Mouse (Mus musculus) neural tube, embryonic 15.5 days (tissue): ENCODE results near the gene Trpm3. TPM values are rescaled to one million over a fixed set of nuclear protein-coding genes. Genes with fewer than 3 reads are reported as not detected.

Experiments used
- ATAC-seq: fragments of 200-750 bp; cut with Nextera tagmentation; 2 replicates; pipeline ENCODE4 v1.8.0; 2017; ENCODE audit warnings: mild to moderate bottlenecking, moderate TSS enrichment, moderate library complexity; ENCODE audit not compliant: low FRiP score
- H3K27ac ChIP-seq: fragments of 300-500 bp; sonication (generic); replicated peaks from 2 replicates; pipeline ENCODE4 v1.5.1; 2015; ENCODE audit warnings: mild to moderate bottlenecking, inconsistent platforms
- H3K27me3 ChIP-seq: fragments of 300-500 bp; sonication (generic); replicated peaks from 2 replicates; pipeline ENCODE4 v1.6.1; 2015; ENCODE audit warnings: inconsistent platforms
- H3K36me3 ChIP-seq: fragments of 300-500 bp; sonication (generic); 2 replicates; pipeline ENCODE4 v1.6.1; 2015; ENCODE audit warnings: inconsistent platforms
- H3K4me1 ChIP-seq: fragments of 300-500 bp; sonication (generic); 2 replicates; pipeline ENCODE4 v1.6.1; 2015; ENCODE audit warnings: inconsistent platforms
- H3K4me2 ChIP-seq: fragments of 300-500 bp; sonication (generic); 2 replicates; pipeline ENCODE4 v1.6.1; 2015; ENCODE audit warnings: inconsistent platforms, mild to moderate bottlenecking, moderate library complexity
- H3K4me3 ChIP-seq: fragments of 300-500 bp; sonication (generic); replicated peaks from 2 replicates; pipeline ENCODE4 v1.5.1; 2015; ENCODE audit warnings: mild to moderate bottlenecking, inconsistent platforms
- H3K9ac ChIP-seq: fragments of 300-500 bp; sonication (generic); replicated peaks from 2 replicates; pipeline ENCODE4 v1.6.1; 2015; ENCODE audit warnings: mild to moderate bottlenecking, inconsistent platforms
- H3K9me3 ChIP-seq: fragments of 300-500 bp; sonication (generic); replicated peaks from 2 replicates; pipeline ENCODE4 v1.6.1; 2016; ENCODE audit warnings: inconsistent platforms
- WGBS: fragments of 180-500 bp; shearing (Covaris S2); methylation state at CpG from one replicate; pipeline ENCODE4 v1.1.7; 2015; ENCODE audit warnings: mixed read lengths; 5-methylcytosine and 5-hydroxymethylcytosine counted together
- polyA plus RNA-seq: library from polyadenylated mRNA; unstranded; fragments of >200 nt; fragmentation: Nextera tagmentation; extraction: Ambion mirVana; gene quantifications from 2 replicates; pipeline ENCODE4 v1.2.1, GENCODE M21; 2015

The Trpm3 gene
- polyA plus RNA-seq, 1 experiment from 2014 or later, result 18.8 TPM

DNA sequence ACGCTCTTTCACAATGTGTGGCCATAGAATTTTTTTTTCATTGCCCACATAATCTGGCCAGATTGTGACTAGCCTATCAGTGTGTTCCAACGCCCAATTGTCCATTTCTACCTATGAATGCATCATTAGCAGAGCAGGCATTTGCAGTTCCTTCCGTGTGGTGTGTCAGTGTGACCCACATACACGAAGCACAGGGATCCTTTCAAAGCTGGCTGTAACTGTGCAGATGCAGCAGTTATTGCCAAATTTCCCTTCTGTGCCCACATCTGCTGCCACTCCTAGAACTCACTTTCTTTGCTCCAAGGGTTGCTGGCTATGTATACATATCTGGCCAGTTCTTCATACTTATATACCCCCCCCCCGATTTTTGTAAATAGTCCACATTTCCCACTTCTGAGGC, 834.9 kb downstream of the Trpm3 start:
- ATAC-seq, result no peak
- no peak overlapping the region for H3K27ac ChIP-seq
- 0 out of 2 replicates have a peak, but pooled peaks cover 4% of the 10 kb centered on the region for H3K9me3 ChIP-seq
- H3K4me1 ChIP-seq, result no peaks in the 10 kb centered on the region
- no peaks in the 10 kb centered on the region for H3K36me3 ChIP-seq
- H3K9ac ChIP-seq, result no peak overlapping the region
- H3K4me2 ChIP-seq, result no peak overlapping the region
- no peak overlapping the region for H3K4me3 ChIP-seq
- H3K27me3 ChIP-seq, result no peaks in the 10 kb centered on the region
- 89% methylated on average over 5 of the region's 5 CpGs for WGBS

DNA sequence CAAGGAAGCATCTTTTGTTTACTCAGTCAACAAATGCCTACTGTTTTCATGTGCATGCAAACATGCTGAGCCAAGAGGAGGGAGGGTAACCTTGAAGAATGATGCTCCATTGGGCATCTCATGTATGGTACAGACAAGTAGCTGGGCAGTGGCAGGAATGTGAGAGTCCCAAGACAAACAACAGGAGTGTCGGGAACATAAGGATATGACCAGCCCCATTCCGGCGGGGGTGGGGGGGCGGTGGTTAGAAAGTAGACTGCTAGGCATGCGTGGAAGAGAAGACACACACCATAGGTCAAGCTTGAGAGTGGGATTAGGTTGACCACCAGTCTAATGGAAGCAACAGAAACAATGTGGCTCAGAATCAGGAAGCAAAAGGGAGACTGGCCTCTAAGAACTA, 837.0 kb downstream of the Trpm3 start:
- no peak overlapping the region for H3K9ac ChIP-seq
- no peaks in the 10 kb centered on the region for H3K4me1 ChIP-seq
- H3K36me3 ChIP-seq, result no peaks in the 10 kb centered on the region
- no peak overlapping the region for H3K4me3 ChIP-seq
- 100% methylated on average over 5 of the region's 5 CpGs for WGBS
- no peaks in the 10 kb centered on the region for H3K9me3 ChIP-seq
- no peak for ATAC-seq
- H3K4me2 ChIP-seq, result no peak overlapping the region
- no peak overlapping the region for H3K27ac ChIP-seq
- no peaks in the 10 kb centered on the region for H3K27me3 ChIP-seq

DNA sequence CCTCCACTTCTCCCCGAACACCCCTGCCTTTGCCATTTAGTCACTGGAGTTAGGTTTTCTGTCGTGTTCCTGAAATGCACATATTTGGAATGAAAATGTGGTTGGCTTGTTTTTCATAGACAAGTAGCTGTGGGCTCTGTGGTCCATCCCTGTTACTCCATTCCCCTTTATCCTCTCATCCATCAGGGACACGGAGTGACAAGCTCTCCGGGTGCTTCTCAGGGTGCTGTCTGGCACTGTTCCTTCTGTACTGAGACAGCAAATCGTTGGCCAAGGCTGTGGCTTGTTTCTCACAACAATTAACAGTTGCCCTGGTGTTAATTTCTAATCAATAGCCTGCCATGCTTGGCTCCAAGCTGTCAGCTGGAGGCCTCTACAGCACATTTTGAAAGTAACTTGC, 838.7 kb downstream of the Trpm3 start:
- Histone ChIP-seq H3K4me3 (no peak overlapping the region), H3K27ac (no peak overlapping the region), H3K27me3 (no peaks in the 10 kb centered on the region), H3K9me3 (no peaks in the 10 kb centered on the region), H3K9ac (no peak overlapping the region), H3K4me1 (no peaks in the 10 kb centered on the region), H3K4me2 (no peak overlapping the region), H3K36me3 (no peaks in the 10 kb centered on the region)
- WGBS, result 73% methylated on average over 5 of the region's 5 CpGs
- ATAC-seq, result no peak

DNA sequence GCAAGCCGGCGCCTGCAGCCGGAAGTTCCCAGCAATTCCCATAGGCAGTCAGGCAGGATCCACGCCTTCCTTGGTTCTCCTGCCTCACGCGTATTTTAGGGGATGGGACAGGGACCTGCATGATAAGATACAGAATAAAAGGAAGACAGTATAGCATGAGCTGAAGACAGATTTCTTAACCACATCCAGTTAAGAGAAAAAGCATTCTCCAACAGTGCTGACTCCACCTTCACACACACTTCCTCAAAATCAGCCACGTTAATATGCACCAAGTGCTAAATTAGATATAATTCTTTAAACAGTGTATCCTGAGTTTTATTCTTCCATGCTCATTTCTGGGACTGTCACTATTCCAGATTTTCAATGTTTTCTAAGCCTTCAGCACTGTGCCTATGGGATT, 839.9 kb downstream of the Trpm3 start:
- H3K4me1 ChIP-seq, result no peaks in the 10 kb centered on the region
- no peak overlapping the region for H3K9ac ChIP-seq
- 96% methylated on average over 7 of the region's 7 CpGs for WGBS
- H3K4me2 ChIP-seq, result no peak overlapping the region
- ATAC-seq, result no peak
- H3K27me3 ChIP-seq, result no peaks in the 10 kb centered on the region
- H3K27ac ChIP-seq, result no peak overlapping the region
- no peak overlapping the region for H3K4me3 ChIP-seq
- H3K9me3 ChIP-seq, result no peaks in the 10 kb centered on the region
- H3K36me3 ChIP-seq, result no peaks in the 10 kb centered on the region

DNA sequence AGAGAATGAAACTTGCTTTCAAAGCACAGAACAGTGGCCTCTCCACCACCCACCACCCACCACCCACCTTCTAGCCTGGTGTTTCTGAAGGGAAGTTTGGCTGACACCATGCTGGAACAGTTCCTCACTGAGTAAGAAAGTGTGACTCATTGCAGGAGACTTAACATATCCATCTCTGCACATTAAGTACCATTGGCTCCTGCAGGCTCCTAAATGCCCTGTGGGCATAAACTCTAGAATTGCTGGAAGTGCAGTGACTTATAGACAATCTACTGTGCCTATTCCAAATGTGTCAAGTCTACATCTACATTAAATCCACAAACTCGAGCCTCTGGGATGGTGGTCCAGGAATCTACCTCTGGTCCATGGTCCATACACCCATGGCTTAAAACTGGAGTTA, 840.3 kb downstream of the Trpm3 start:
- ATAC-seq, result no peak
- WGBS, result 83% methylated on average over 1 of the region's 1 CpGs
- no peaks in the 10 kb centered on the region for H3K27me3 ChIP-seq
- H3K4me2 ChIP-seq, result no peak overlapping the region
- no peaks in the 10 kb centered on the region for H3K4me1 ChIP-seq
- H3K36me3 ChIP-seq, result no peaks in the 10 kb centered on the region
- no peak overlapping the region for H3K27ac ChIP-seq
- H3K9ac ChIP-seq, result no peak overlapping the region
- H3K4me3 ChIP-seq, result no peak overlapping the region
- no peaks in the 10 kb centered on the region for H3K9me3 ChIP-seq

DNA sequence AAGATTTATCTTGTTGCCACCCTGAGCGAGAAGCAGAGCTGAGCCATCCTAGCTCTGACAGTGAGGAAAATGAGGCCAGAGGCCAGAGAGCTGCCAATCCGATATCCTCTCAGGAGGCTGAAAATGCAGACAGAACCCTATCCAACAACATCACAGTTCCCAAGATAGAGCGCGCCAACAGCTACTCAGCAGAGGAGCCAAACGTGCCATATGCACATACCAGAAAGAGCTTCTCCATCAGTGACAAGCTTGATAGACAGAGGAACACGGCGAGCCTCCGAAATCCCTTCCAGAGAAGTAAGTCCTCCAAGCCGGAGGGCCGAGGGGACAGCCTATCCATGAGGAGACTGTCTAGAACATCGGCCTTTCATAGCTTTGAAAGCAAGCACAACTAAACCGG, 849.1 kb downstream of the Trpm3 start:
- H3K9me3 ChIP-seq, result no peaks in the 10 kb centered on the region
- H3K4me3 ChIP-seq, result no peak overlapping the region
- no peak overlapping the region for H3K27ac ChIP-seq
- no peak for ATAC-seq
- no peak overlapping the region for H3K4me2 ChIP-seq
- H3K27me3 ChIP-seq, result no peaks in the 10 kb centered on the region
- no peaks in the 10 kb centered on the region for H3K4me1 ChIP-seq
- peaks cover 18% of the 10 kb centered on the region for H3K36me3 ChIP-seq
- WGBS, result 94% methylated on average over 12 of the region's 12 CpGs
- H3K9ac ChIP-seq, result no peak overlapping the region

DNA sequence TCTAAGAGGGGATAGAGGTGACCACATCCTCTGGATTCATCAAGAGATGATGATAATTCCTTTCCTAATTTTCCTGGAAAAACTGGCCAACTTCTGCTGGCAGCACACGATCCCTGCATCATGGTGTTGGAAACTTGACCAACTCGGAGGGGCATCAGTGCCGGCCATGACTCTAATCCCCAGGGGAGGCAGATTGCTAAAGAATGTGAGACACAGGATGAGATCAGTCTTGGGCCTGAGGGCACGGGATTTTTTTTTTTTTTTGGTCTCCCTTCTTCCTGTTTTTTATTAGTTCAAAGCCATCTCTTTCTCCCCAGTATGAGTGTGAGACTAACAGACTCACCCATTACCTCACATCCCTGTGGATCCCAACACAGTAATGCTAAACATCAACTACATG, 855.1 kb downstream of the Trpm3 start:
- no peak overlapping the region for H3K27ac ChIP-seq
- WGBS, result 89% methylated on average over 4 of the region's 4 CpGs
- ATAC-seq, result no peak

DNA sequence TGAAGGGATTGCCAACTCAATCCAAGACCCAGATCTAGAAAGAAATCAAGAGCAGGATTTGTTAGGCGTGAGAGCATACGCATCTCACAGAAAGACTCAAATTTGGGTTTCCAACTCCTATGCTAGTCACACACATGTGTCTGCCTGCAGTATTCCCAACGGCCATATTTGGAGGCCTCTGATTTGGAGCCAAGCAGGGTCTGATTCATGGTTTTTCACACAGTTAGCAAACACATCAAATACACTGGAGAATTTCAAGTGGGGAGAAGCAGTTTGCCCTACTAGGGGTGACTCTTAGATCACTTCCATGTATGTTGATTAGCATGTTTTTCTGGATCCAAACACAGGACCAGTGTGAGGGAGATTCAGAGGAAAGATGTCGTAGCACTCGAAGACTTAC, 855.7 kb downstream of the Trpm3 start:
- no peaks in the 10 kb centered on the region for H3K9me3 ChIP-seq
- no peak overlapping the region for H3K27ac ChIP-seq
- 95% methylated on average over 5 of the region's 5 CpGs for WGBS
- H3K4me1 ChIP-seq, result no peaks in the 10 kb centered on the region
- H3K4me3 ChIP-seq, result no peak overlapping the region
- no peak overlapping the region for H3K4me2 ChIP-seq
- H3K9ac ChIP-seq, result no peak overlapping the region
- no peaks in the 10 kb centered on the region for H3K27me3 ChIP-seq
- no peaks in the 10 kb centered on the region for H3K36me3 ChIP-seq
- ATAC-seq, result no peak

More for the DNA sequence above, 855.1 kb downstream of the Trpm3 start:
- Histone ChIP-seq H3K9me3 (no peaks in the 10 kb centered on the region), H3K4me2 (no peak overlapping the region), H3K36me3 (no peaks in the 10 kb centered on the region), H3K4me3 (no peak overlapping the region), H3K9ac (no peak overlapping the region), H3K27me3 (no peaks in the 10 kb centered on the region), H3K4me1 (no peaks in the 10 kb centered on the region)

DNA sequence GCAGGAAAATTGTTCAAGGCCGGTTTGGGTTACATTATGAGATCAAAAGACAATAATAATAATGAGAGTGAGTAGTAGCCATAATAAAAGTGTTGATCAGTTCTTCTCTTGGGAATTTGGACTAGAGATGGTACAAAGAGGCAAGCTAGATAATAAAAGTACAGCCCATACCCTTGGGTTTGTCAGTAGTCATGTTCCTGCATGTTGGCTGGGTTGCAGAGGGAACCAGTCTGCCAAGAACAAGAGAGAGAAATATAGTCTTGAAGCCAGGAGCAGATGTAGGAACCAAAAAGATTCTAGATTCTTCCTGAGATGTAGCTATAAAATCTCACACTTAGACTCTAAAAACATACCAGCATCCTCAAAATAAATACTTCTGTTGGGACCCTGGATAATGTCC, 861.4 kb downstream of the Trpm3 start:
- Histone ChIP-seq H3K4me2 (no peak overlapping the region), H3K4me3 (no peak overlapping the region), H3K9me3 (no peaks in the 10 kb centered on the region), H3K27ac (no peak overlapping the region), H3K27me3 (no peaks in the 10 kb centered on the region), H3K4me1 (no peaks in the 10 kb centered on the region), H3K36me3 (no peaks in the 10 kb centered on the region), H3K9ac (no peak overlapping the region)
- 100% methylated on average over 1 of the region's 1 CpGs for WGBS
- ATAC-seq, result no peak

DNA sequence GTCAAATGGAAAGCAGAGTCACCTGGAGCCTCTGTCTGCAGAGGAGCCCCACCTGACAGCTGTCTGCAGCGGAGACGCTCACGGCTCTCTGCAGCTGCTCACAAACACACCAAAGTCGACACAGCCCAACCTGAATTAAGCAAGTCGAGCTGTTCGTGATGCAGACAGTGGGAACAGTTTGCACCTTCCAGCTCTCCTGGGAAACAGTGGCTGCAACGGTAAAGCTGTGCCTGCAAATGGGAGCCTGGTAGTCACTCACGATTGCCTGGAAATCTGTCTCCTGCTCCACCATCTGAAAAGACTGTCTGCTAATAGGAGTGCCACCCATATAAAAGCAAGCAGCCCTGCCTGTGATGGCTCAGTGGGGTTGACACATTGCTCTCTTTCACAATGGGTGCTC, 865.0 kb downstream of the Trpm3 start:
- Histone ChIP-seq H3K36me3 (no peaks in the 10 kb centered on the region), H3K4me3 (no peak overlapping the region), H3K27ac (no peak overlapping the region), H3K4me2 (no peak overlapping the region), H3K27me3 (no peaks in the 10 kb centered on the region), H3K9ac (no peak overlapping the region), H3K9me3 (no peaks in the 10 kb centered on the region), H3K4me1 (no peaks in the 10 kb centered on the region)
- ATAC-seq, result no peak
- 39% methylated on average over 8 of the region's 8 CpGs for WGBS

DNA sequence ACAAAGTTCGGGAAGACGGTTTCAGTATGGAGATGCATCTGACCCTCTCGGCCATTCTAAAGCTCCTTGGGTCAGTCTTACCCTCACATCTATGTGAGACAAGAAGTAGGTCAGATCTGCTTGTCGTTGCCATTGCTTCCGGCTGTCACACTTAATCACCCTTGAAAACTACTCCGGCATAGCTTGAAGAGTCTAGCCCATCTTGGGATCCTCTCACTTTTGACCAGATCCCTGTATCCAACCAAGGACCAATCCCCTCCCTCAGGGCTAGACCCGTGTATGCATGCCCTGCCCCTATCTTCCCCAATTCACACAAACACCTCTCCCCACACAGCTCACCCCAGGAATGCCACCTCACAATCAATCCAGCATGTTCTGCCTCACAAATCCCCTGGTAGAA, 867.0 kb downstream of the Trpm3 start:
- Histone ChIP-seq H3K9me3 (no peaks in the 10 kb centered on the region), H3K4me3 (no peak overlapping the region), H3K4me1 (no peaks in the 10 kb centered on the region), H3K36me3 (no peaks in the 10 kb centered on the region), H3K9ac (no peak overlapping the region), H3K27me3 (no peaks in the 10 kb centered on the region), H3K27ac (no peak overlapping the region), H3K4me2 (no peak overlapping the region)
- no peak for ATAC-seq
- 93% methylated on average over 7 of the region's 7 CpGs for WGBS

GRCm38 (mm10) chr19:23006517-23007273, 867.8 kb downstream of the Trpm3 start:
- WGBS, result 51% methylated on average over 11 of the region's 11 CpGs
- ATAC-seq, result no peak
- H3K4me1 ChIP-seq, result no peaks in the 10 kb centered on the region
- no peak overlapping the region for H3K4me2 ChIP-seq
- H3K27ac ChIP-seq, result no peak overlapping the region
- no peaks in the 10 kb centered on the region for H3K36me3 ChIP-seq
- no peaks in the 10 kb centered on the region for H3K9me3 ChIP-seq
- no peak overlapping the region for H3K9ac ChIP-seq
- H3K4me3 ChIP-seq, result no peak overlapping the region
- no peaks in the 10 kb centered on the region for H3K27me3 ChIP-seq
